Mouse (Mus musculus) spleen, postnatal 36 days (tissue): Measurements from ENCODE around the gene Ankrd33b.

Source experiments
- DNase-seq, 2 experiments: peaks; one replicate each; pipeline ENCODE4 v3.0.0; 2022; ENCODE audit warnings: low spot score in 2 of 2, mixed read lengths in 1 of 2

Ankrd33b gene

GRCm38 (mm10) chr15:31367481-31368200 lies at the start of gene Ankrd33b:
Gene Ankrd33b, minus strand, starts transcription at chr15:31367726.
- DNase-seq, result peak; percentile 54 to 61

DNA sequence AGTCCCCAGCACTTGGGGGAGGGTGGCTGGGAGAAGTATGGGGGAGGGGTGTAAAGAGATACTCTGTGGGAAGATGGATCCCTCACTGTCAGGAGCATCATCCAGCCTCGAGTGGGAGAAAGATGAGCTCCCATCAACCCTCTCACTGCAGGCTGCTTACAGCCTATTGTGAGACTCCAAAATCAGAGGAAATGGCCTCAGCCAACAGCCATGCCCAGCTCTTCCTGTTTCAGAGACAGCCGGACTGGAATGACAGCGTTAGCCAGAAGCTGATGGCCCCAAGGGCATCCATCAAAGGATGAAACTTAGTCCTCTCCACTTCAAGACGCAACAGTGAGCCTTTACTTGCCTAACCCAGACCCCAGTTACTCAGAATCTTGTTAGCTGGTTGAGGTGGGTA lies 47.7 kb upstream of the Ankrd33b start:
- no peak for DNase-seq

GRCm38 (mm10) chr15:31414179-31414898 lies 46.8 kb upstream of the Ankrd33b start:
- no peak for DNase-seq

GRCm38 (mm10) chr15:31413662-31414061 lies 46.1 kb upstream of the Ankrd33b start:
- no peak for DNase-seq

GRCm38 (mm10) chr15:31412933-31413332 lies 45.4 kb upstream of the Ankrd33b start:
- peak; percentile 16 to 40 for DNase-seq

DNA sequence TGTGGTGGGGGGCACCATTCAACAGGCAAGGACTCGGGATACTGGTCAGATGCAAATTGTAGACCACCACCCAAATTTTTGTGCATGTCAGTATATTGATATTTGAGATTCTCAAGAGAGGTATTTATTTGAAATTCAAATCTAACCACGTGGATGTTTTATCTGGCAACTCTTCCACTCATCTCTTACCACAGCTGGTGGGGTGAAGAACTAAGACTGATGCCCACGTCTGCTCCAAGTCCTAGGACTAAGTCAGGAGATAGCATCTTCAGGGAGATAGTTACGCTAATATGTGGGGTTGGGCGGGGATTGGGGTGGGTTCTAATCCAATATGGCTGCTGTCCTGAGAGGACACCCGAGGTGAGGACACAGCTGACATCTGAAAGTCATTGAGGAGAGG lies 44.9 kb upstream of the Ankrd33b start:
- no peak for DNase-seq

DNA sequence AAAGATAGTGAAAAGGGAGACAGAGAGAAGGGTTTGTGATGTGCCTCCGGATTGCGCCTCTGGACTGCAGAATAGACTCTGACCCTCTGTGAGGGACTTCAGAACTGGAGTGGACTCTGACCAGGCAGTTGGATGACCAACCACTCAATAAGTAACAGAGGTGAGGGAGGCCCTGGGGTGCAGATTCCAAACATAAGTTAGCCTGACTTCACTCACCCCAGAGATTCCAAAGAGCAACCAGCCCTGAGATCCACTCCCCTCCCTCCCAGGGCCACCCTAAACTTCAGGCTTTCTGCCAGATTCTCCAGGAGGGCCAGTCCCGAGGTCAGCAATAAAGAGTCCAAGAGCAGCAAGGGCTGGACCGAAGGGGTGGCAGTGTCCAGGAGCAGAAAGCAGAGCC lies 40.0 kb upstream of the Ankrd33b start:
- no peak for DNase-seq

- no peak for DNase-seq
Observed at GRCm38 (mm10) chr15:31406881-31407280, 39.4 kb upstream of the Ankrd33b start.

DNA sequence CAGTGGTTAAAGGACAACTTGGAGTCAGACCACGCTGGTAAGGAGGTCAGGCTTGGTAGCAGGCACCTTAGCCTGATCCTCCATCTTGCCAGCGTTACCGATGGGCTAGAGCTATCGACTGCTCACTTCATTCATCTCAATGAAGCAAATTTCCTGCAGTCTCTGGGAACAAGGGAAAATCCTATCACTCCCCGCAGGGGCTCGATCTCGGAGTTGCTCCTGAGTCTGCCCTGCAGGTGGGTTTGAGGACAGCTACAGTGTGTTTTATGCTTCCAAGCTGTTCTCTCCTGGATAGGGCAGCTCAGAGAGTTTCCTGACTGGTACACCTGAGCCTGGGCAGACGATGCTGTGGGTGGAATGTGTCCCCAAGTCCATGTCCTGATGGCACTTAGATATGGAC lies 36.8 kb upstream of the Ankrd33b start:
- no peak for DNase-seq

DNA sequence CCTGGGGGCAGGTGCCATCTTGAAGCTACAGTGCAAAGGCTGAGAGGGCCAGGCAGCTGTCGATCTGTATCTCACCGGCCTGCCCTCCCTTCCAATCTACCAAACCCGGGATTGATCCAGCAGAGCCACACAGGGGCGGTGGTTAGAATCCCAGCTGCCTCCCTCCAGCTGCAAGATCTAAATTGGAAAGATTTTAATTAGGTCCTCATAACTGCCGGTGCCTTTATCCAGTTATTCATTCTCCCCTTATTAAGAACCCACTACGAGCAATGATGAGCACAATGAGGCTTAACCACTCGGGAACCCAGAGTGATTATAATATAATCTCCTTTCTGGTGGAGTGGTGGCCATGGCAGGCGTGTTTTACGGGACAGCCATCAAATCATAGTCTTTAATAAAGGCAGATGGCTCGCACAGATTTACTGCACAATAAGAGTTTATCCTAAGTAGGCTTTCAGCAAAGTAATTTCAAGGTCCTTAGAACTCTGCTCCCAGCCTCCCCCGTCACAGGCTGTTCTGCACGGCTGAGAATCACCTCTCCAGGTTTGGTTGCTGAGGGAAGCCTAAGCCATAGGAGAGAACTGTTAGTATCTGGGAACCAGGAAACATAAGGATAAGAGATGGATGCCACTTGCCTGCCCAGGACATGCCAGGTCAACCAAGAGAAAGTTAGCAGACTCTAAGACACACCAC lies 34.8 kb upstream of the Ankrd33b start:
- DNase-seq, result no peak

- no peak for DNase-seq
Observed at GRCm38 (mm10) chr15:31400974-31401373, 33.4 kb upstream of the Ankrd33b start.

- DNase-seq, result no peak
Observed at GRCm38 (mm10) chr15:31398769-31399168, 31.2 kb upstream of the Ankrd33b start.

DNA sequence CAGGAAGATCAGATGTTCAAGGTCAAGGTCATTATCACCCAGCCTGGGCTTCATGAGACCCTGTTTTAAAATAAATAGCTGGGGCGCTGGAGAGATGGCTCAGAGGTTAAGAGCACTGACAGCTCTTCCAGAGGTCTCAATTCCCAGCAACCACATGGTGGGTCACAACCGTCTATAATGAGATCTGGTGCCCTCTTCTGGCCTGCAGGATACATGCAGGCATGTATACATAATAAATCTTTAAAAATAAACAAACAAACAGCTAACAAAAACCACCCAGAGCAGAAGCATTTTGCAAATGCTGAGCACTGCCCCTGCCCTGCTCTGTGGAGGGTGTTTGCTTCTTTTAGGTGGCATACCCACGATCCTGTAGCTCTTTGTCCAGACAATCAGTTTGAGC lies 29.9 kb upstream of the Ankrd33b start:
- DNase-seq, result no peak

- DNase-seq, result no peak
Observed at GRCm38 (mm10) chr15:31396755-31397154, 29.2 kb upstream of the Ankrd33b start.

- no peak for DNase-seq
Observed at GRCm38 (mm10) chr15:31395986-31396385, 28.5 kb upstream of the Ankrd33b start.

DNA sequence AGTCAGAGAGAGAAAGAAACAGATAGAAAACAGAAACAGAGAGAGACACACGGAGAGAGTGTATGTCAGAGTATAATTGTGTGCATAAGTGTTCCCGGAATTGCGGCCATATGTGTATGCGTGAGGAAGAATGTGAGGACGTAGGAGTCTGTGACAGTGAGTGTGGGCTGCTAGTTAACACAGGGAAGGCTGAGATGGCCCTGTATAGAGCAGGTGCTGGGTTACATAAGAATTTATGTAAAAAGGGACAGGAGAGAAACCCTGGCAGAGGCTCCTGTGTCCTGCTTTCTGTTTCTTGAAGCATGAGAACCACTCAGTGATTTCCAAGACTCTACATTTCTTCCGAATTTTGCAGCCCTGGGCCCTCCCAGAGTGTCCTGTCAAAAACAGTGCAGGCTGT lies 25.9 kb upstream of the Ankrd33b start:
- no peak for DNase-seq

GRCm38 (mm10) chr15:31392705-31393104 lies 25.2 kb upstream of the Ankrd33b start:
- no peak for DNase-seq

GRCm38 (mm10) chr15:31392135-31392534 lies 24.6 kb upstream of the Ankrd33b start:
- no peak for DNase-seq

GRCm38 (mm10) chr15:31381936-31382468 lies 14.5 kb upstream of the Ankrd33b start:
- no peak for DNase-seq

DNA sequence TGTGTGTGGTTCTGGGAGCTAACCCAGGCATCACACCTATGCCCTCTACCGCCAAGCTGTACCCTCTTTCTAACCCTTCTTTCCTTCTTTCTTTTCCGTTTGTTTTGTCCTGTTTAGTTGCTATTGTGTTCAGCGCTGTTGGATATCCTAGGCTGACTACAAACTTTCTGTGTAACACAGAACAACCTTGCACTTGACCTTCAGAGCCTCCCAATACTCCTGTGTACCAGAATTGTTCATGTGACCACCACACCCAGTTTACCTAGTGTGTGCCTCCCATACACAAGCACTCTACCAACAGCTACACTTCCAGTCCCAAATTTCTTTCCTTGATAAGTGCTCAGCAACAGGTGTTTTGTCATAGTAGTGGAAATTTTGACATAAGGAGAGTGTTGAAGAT lies 11.9 kb upstream of the Ankrd33b start:
- no peak for DNase-seq

DNA sequence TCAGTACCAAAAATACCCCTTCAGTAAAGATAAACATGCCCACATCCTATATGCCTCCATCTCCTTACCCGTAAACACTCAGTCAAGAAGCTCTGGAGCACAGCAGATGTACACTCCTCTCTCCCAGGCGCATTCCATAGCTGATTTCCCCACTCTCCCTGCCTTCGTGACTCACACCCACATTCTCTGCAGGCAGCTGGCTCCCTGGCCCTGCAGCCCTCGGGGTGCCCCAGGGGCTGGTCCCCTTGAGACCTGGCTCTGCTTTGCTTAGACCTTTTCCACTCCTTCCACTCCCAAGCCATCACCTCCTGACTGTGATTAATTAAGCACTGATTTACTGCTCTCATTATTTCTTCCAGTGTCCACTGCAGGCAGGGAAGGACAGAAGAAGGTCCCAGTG lies 7.7 kb upstream of the Ankrd33b start:
- no peak for DNase-seq

DNA sequence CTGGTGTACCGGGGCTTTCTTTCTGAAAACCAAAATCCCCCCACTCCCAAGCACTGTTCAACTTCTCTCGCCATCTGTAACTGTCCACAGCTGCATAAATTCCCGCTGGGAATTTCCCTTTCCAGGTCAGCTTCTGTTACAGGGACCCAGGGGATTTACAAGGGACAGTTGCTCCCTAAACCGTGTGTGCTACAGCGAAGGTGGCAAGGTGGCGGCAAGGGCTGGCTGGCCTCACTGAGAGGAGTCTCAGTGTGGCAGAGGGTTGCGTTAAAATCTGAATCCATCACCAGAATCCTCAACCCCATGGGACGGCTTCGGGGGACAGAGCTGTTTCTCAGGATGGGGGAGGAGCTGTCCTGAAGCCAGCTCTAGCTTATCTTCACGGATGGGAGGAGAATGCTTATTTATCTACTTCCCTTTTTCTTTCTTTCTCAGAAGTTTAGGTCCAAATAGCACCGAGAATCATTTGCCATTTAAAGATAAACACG lies 1.6 kb upstream of the Ankrd33b start:
- DNase-seq, result peak; percentile 24 to 34
